Mouse (Mus musculus): ENCODE results near the gene Mphosph8.
A peak's percentile ranks its signal among the peaks of the same experiment; 100 is the strongest.

The Mphosph8 gene

DNA sequence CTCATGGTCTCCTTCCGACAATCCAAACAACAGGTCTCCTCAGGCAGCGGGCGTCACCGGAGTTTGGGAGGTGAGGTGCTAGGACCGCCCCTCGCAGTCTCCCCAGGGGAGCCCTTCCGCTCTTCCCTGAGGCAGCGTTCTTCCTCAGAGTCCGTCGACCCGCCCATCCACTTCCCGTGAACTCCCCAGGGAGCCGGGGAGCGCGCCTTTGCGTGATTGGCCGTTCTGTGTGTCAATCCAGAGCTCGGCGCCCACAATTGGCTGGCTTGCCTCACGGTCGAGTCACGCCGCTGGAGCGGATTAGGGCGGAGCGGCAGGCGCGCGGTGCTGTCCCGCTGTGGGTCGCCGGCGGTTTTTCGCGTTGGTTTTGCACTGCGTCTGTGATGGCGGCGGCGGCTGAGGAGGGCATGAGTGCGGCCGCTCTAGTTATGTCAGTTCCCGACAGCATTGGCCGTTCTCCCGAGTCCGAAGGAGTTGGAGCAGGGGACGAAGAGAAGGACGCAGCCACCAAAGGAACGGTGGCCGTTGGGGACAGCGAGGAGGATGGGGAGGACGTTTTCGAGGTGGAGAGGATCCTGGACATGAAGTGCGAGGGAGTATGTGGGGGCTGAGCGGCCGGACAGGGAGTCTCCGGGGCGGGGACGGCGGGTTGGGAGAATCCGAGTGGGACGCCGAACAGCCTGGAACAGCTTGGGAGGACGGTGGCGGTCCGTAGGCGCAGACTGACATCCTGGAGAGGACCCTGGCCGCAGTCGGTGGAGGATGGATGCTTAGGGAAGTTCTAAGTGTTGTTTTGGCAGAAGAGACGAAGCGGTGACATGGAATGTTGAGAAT, at the start of gene Mphosph8:
Mphosph8 (plus strand) TSS at position 280 of the 834 bp plus-strand sequence.
- peak; percentile 99 to 100 for DNase-seq

- DNase-seq, result no peak
Observed at GRCm38 (mm10) chr14:56620425-56620824, 47.6 kb upstream of the Mphosph8 start.

GRCm38 (mm10) chr14:56626202-56626601, 41.8 kb upstream of the Mphosph8 start:
- DNase-seq, result no peak

GRCm38 (mm10) chr14:56628336-56628735, 39.7 kb upstream of the Mphosph8 start:
- DNase-seq, result no peak

DNA sequence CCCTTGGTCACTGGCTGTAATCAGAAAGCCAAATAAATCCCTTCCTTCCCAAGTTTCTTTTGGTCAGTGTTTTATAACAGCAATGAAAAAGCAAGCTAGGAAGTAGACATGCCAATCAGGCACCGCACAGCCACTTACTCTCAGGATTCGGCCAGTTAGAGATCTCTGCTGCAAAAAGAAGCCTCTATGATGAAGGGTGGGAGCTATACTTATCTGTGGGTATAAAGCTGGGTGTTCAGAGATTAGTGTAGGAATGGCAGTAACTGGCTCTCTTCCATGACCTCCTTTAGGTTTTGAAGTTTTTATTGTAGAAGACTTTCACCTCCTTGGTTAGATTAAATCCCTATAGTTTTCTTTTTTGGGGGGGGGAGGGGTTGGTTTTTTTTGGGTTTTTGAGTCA, 36.9 kb upstream of the Mphosph8 start:
- no peak for DNase-seq

- DNase-seq, result no peak
Observed at GRCm38 (mm10) chr14:56647206-56647605, 20.8 kb upstream of the Mphosph8 start.

DNA sequence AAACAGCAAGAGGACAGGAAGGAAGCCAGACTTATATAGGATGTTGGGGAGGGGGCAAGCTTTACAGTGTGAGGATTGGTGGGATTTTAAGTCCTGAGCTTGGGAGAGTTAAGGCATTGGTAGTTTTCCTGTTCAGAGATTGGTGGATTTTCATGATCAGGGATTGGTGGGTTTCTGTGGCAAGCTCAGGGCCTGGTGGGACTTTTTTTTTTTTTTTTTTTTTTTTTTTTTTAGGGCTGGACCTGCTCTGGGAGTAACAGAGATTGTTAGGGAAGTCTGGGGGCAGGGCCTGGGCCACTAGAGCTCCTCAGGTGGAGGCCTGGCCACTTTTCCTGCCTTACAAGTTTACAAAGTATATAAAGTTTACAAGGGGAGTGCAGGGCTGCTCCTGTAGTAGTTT, 18.6 kb upstream of the Mphosph8 start:
- DNase-seq, result no peak

GRCm38 (mm10) chr14:56665651-56666050, 2.4 kb upstream of the Mphosph8 start:
- DNase-seq, result no peak

- no peak for DNase-seq
Observed at GRCm38 (mm10) chr14:56666909-56667308, 1.1 kb upstream of the Mphosph8 start.

DNA sequence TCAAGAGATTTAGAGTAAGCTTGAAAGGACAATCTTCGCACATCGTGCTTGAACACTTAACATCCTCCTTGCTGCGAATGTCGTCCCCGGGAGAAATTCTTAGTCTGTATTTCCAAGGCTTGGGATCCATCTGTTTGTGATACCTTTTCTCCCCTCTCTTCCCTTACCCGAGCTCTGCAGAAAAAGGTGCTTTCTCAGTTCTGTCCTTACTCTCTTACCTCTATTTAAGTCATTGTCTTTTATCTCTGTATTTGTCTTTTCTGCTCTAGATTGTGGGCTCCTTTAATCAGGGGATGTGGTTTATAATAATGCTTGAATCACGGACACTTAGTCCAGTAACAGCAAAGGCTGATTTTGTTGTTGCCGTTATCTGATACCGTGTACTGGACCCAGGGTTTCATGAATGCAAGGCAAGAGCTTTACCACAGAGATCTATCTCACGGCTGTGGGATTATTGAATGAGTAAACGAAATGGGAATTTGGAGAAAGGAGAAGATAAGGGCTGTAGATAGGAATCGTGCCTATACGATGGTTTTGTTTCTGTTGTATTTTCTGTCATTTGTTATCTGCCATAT, 1.1 kb downstream of the Mphosph8 start:
- DNase-seq, result no peak

- no peak for DNase-seq
Observed at GRCm38 (mm10) chr14:56685426-56685825, 17.4 kb downstream of the Mphosph8 start.

DNA sequence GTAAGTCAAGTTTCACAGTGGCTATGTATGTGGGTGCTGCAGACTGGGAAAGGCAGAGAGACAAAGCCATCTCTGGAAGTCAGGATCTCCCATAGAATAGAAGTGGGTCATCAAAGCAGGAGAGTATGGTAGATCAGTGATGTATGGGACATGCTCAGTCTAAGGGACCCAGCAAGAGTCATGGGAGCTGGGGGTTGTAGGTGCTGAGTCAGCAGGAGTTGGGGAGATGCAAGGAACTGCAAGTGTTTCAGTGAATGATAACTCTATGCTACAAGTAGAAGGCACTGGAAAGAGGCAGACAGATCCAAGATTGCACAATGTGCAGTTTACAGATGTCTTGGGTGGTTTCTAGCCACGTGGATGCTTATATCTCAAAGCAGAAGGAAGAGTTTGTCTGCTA, 21.1 kb downstream of the Mphosph8 start:
- no peak for DNase-seq

- DNase-seq, result no peak
Observed at GRCm38 (mm10) chr14:56689766-56690165, 21.7 kb downstream of the Mphosph8 start.

- DNase-seq, result no peak
Observed at GRCm38 (mm10) chr14:56695495-56695894, 27.4 kb downstream of the Mphosph8 start.

DNA sequence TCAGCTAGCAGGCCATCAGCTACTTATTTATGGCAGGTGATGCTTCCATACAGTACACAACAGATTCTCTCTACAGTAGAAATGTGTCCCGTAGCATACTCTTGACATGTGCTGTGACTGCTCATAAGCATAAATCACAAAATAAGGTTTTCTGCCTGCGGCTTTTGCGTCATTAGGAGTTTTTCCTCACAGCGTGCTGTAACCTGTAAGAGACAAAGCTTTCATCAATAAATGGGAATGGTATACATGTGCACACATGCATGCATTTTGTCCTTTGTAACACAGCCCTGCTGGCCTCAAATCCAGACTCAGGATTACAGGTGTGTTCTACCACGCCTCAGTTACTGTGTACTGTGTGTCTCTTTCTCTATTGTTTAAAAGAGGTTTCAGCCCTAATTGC, 29.8 kb downstream of the Mphosph8 start:
- no peak for DNase-seq

DNA sequence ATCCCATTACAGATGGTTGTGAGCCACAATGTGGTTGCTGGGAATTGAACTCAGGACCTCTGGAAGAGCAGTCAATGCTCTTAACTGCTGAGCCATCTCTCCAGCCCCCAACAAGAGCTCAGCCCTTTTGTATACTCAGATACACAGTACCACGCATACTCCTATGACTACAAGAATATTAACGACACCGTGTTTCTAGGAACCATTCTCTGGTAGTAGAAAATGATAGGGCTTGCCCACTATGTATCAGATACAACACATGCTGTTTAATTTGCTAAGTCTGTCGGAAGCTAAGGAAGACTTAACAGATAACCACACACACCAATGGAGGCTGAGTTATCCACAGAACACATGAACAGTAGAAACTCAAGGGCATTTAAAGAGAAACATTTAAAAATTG, 34.6 kb downstream of the Mphosph8 start:
- no peak for DNase-seq

GRCm38 (mm10) chr14:56705687-56706086, 37.6 kb downstream of the Mphosph8 start:
- DNase-seq, result no peak

GRCm38 (mm10) chr14:56726493-56726892, 58.4 kb downstream of the Mphosph8 start:
- DNase-seq, result no peak

GRCm38 (mm10) chr14:56740175-56740574, 72.1 kb downstream of the Mphosph8 start:
- DNase-seq, result no peak
